ENCODE assay signal across 8 mouse cellular contexts in the genomic region with DNA sequence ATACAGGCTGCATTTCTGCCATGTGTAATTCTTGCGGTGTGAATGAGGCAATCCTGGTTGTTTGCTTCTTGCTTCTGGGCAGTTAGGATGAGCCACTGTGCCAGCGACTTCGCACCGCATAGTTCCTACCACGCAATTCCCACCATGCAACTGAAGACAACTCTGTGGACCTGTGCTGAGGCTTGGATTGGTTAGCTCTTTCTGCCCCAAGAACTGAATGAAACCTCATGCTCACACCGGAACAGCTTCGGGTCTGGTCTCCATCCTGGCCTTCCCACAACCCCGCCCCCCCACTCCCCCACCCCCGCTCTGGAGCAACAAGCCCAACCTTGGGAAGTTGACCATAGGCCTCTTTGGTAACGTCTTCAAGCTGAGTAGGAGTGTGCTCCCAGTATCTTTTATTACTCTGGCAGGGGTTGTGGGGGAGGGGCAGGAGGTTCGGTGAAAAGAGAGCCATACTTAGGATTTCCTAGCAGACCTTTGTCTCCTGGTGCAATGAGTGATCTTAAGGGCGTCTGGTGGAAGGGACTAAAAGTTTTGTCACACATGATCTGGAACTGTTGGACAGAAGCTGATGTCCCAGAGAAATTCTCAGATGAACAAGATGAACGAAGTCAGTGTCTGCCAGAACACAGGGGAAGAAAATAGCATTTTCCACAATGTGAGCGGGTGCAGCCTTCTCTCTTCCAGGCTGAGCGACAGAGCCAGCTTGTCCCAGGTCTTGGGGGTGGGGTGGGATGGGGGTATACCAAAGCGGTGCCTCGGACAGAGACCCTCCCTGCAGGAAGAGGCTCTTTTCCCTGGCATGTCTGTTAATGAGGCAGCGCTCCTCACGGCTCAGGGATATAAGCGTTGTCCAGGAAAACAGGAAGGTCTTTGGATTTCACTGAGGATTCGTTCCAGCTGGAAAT. TPM values are rescaled to one million over a fixed set of nuclear protein-coding genes. Genes with fewer than 3 reads are reported as not detected.
DNase-seq lines count a peak whose midpoint lies in the region; ATAC-seq and TF ChIP-seq lines count a peak whose summit lies in the region.

No protein-coding gene starts in this region.

- H3K9me3 ChIP-seq in lung, embryonic 14.5 days (ENCODE audit: low read depth, low read length), result no peaks in the 10 kb centered on the region; the same call in 1 of the 2 replicates
- no peaks in the 10 kb centered on the region; the same call in 1 of the 2 replicates for H3K9me3 ChIP-seq in embryonic facial prominence, embryonic 12.5 days
- no peaks in the 10 kb centered on the region for H3K9me3 ChIP-seq in heart, embryonic 15.5 days (replicated peaks)
- no peaks in the 10 kb centered on the region for H3K9me3 ChIP-seq in midbrain, embryonic 15.5 days

- ATAC-seq in lung, embryonic 14.5 days (ENCODE audit: insufficient read depth), result peak; percentile 38; the same call in 1 of the 2 replicates
- no peak for ATAC-seq in embryonic facial prominence, embryonic 12.5 days (ENCODE audit: insufficient number of reproducible peaks, insufficient read depth, low FRiP score, low TSS enrichment)
- no peak for ATAC-seq in heart, embryonic 15.5 days (replicated peaks; ENCODE audit: insufficient number of reproducible peaks, insufficient read depth, low FRiP score, low read depth)
- peak; percentile 17; the same call in 1 of the 2 replicates for ATAC-seq in midbrain, embryonic 15.5 days (replicated peaks)

- no peaks in the 10 kb centered on the region for H3K36me3 ChIP-seq in lung, embryonic 14.5 days (ENCODE audit: insufficient read depth)
- H3K36me3 ChIP-seq in embryonic facial prominence, embryonic 12.5 days, result no peaks in the 10 kb centered on the region
- no peaks in the 10 kb centered on the region for H3K36me3 ChIP-seq in heart, embryonic 15.5 days
- H3K36me3 ChIP-seq in midbrain, embryonic 15.5 days (replicated peaks), result no peaks in the 10 kb centered on the region

- no peaks in the 10 kb centered on the region for H3K4me1 ChIP-seq in lung, embryonic 14.5 days (ENCODE audit: insufficient read depth)
- 0 out of 2 replicates have a peak, but pooled peaks cover 10% of the 10 kb centered on the region for H3K4me1 ChIP-seq in embryonic facial prominence, embryonic 12.5 days
- peaks cover 17% of the 10 kb centered on the region for H3K4me1 ChIP-seq in heart, embryonic 15.5 days (replicated peaks)
- H3K4me1 ChIP-seq in midbrain, embryonic 15.5 days, result no peaks in the 10 kb centered on the region

- H3K4me2 ChIP-seq in lung, embryonic 14.5 days, result peak overlapping the region; percentile 48
- peak overlapping the region; percentile 42 for H3K4me2 ChIP-seq in embryonic facial prominence, embryonic 12.5 days (replicated peaks)
- peak overlapping the region; percentile 62 for H3K4me2 ChIP-seq in heart, embryonic 15.5 days
- peak overlapping the region; percentile 35 for H3K4me2 ChIP-seq in midbrain, embryonic 15.5 days

- H3K27me3 ChIP-seq in lung, embryonic 14.5 days (ENCODE audit: insufficient read depth, low read length), result no peaks in the 10 kb centered on the region
- H3K27me3 ChIP-seq in embryonic facial prominence, embryonic 12.5 days, result no peaks in the 10 kb centered on the region
- no peaks in the 10 kb centered on the region for H3K27me3 ChIP-seq in heart, embryonic 15.5 days
- H3K27me3 ChIP-seq in midbrain, embryonic 15.5 days (replicated peaks), result no peaks in the 10 kb centered on the region

- peak overlapping the region; percentile 30; the same call in 1 of the 2 replicates for H3K9ac ChIP-seq in lung, embryonic 14.5 days
- no peak overlapping the region for H3K9ac ChIP-seq in embryonic facial prominence, embryonic 12.5 days
- peak overlapping the region; percentile 41 for H3K9ac ChIP-seq in heart, embryonic 15.5 days
- H3K9ac ChIP-seq in midbrain, embryonic 15.5 days, result no peak overlapping the region

- peak; percentile 23 for DNase-seq in lung, embryonic 14.5 days
- DNase-seq in lung, adult 18-20 months, result no peak
- peak; percentile 49 for DNase-seq in kidney, postnatal 14 days
- DNase-seq in c-Kit-positive CD71-positive TER-119-positive erythroid progenitor cells, embryonic 14.5 days (ENCODE audit: low spot score), result no peak
- DNase-seq in frontal cortex, postnatal 14 days (ENCODE audit: low spot score in 2 of 2), result no peak

- no peak overlapping the region; the same call in 1 of the 2 replicates for H3K4me3 ChIP-seq in lung, embryonic 14.5 days (ENCODE audit: low read depth, low read length)
- peak overlapping the region; percentile 13; the same call in 1 of the 2 replicates for H3K4me3 ChIP-seq in embryonic facial prominence, embryonic 12.5 days
- H3K4me3 ChIP-seq in heart, embryonic 15.5 days, result peak overlapping the region; percentile 36
- H3K4me3 ChIP-seq in midbrain, embryonic 15.5 days, result no peak overlapping the region

- TF ChIP-seq CTCF in lung, embryonic 14.5 days (IDR thresholded peaks at IDR 0.05; ENCODE audit: low read depth), result no peak

- H3K27ac ChIP-seq in lung, embryonic 14.5 days (ENCODE audit: low read depth), result no peak overlapping the region
- 0 out of 2 replicates have a peak overlapping the region, but pooled peaks have one; percentile 23 for H3K27ac ChIP-seq in embryonic facial prominence, embryonic 12.5 days
- peak overlapping the region; percentile 68 for H3K27ac ChIP-seq in heart, embryonic 15.5 days
- no peak overlapping the region for H3K27ac ChIP-seq in midbrain, embryonic 15.5 days

- WGBS in lung, embryonic 14.5 days, result 30% methylated on average over 21 of the region's 21 CpGs
- WGBS in embryonic facial prominence, embryonic 12.5 days, result 38% methylated on average over 21 of the region's 21 CpGs
- WGBS in heart, embryonic 15.5 days, result 30% methylated on average over 21 of the region's 21 CpGs
- 47% methylated on average over 21 of the region's 21 CpGs for WGBS in midbrain, embryonic 15.5 days

RNA-seq across cellular contexts. Expression of a gene that starts 32.1 kb away (rescaled TPM):
- polyA plus RNA-seq in lung, embryonic 14.5 days (2014; fragmentation: Nextera tagmentation; extraction: Ambion mirVana), result 14.0 and 14.5 TPM in 2 replicates
- 12.9 and 14.6 TPM in 2 replicates for polyA plus RNA-seq in embryonic facial prominence, embryonic 12.5 days (2016; fragmentation: Nextera tagmentation; extraction: Ambion mirVana)
- polyA plus RNA-seq in heart, embryonic 15.5 days (2015; fragmentation: Nextera tagmentation; extraction: Ambion mirVana), result 6.7 and 7.2 TPM in 2 replicates
- polyA plus RNA-seq in midbrain, embryonic 15.5 days (2015; fragmentation: Nextera tagmentation; extraction: Ambion mirVana), result 4.7 and 5.1 TPM in 2 replicates

RNA-seq across cellular contexts. Expression of a gene that starts 34.1 kb away (rescaled TPM):
- polyA plus RNA-seq in lung, embryonic 14.5 days (2014; fragmentation: Nextera tagmentation; extraction: Ambion mirVana), result 19.1 and 21.1 TPM in 2 replicates
- polyA plus RNA-seq in embryonic facial prominence, embryonic 12.5 days (2016; fragmentation: Nextera tagmentation; extraction: Ambion mirVana), result 13.9 and 15.3 TPM in 2 replicates
- 13.8 and 17.5 TPM in 2 replicates for polyA plus RNA-seq in heart, embryonic 15.5 days (2015; fragmentation: Nextera tagmentation; extraction: Ambion mirVana)
- polyA plus RNA-seq in midbrain, embryonic 15.5 days (2015; fragmentation: Nextera tagmentation; extraction: Ambion mirVana), result 12.2 and 12.5 TPM in 2 replicates

Comparison
In these comparisons a context has a peak if more than half of its experiments do, and no peak if none do; other contexts are left out.
1. DNase-seq: peak in lung, embryonic 14.5 days (single experiment) and kidney, postnatal 14 days (single experiment); none in lung, adult 18-20 months (0 of 2), c-Kit-positive CD71-positive TER-119-positive erythroid progenitor cells, embryonic 14.5 days (single experiment) and frontal cortex, postnatal 14 days (0 of 2).
2. ATAC-seq: peak in lung, embryonic 14.5 days (single experiment) and midbrain, embryonic 15.5 days (single experiment); none in embryonic facial prominence, embryonic 12.5 days (single experiment) and heart, embryonic 15.5 days (single experiment).
3. H3K27ac ChIP-seq: peak in embryonic facial prominence, embryonic 12.5 days (single experiment) and heart, embryonic 15.5 days (single experiment); none in lung, embryonic 14.5 days (single experiment) and midbrain, embryonic 15.5 days (single experiment).
4. H3K4me3 ChIP-seq: peak in embryonic facial prominence, embryonic 12.5 days (single experiment) and heart, embryonic 15.5 days (single experiment); none in lung, embryonic 14.5 days (single experiment) and midbrain, embryonic 15.5 days (single experiment).
5. H3K9ac ChIP-seq: peak in lung, embryonic 14.5 days (single experiment) and heart, embryonic 15.5 days (single experiment); none in embryonic facial prominence, embryonic 12.5 days (single experiment) and midbrain, embryonic 15.5 days (single experiment).
6. Peak in every context shown above with its lines, with median percentiles within 50 percentile points of each other: H3K4me2 ChIP-seq.